Mouse (Mus musculus) cerebellum, adult 9-11 months (tissue): ENCODE data around the gene Klra8.
"Not testable (repeated sequence)": the region's sequence is repeated elsewhere in the genome, so short reads cannot be mapped to it uniquely, and the experiment has no call there.

Experiments
- DNase-seq: peaks from one replicate; pipeline ENCODE4 v3.0.0; 2022

Klra8 gene

GRCm38 (mm10) chr6:130129798-130130197, at the start of gene Klra8:
Gene Klra8 (minus strand): TSS chr6:130129898.
- not testable (repeated sequence) for DNase-seq

GRCm38 (mm10) chr6:130110485-130110884, 19.2 kb downstream of the Klra8 start:
- no peak for DNase-seq

GRCm38 (mm10) chr6:130102743-130103142, 27.0 kb downstream of the Klra8 start:
- not testable (repeated sequence) for DNase-seq

- no peak for DNase-seq
These were observed 37.3 kb downstream of the Klra8 start for GRCm38 (mm10) chr6:130092336-130092948.

GRCm38 (mm10) chr6:130067171-130067570, 62.5 kb downstream of the Klra8 start, which contains the start of gene Klra4:
Gene Klra4 (minus strand): TSS chr6:130067271.
- DNase-seq = not testable (repeated sequence)
